Mouse (Mus musculus) kidney, adult 2 months (tissue): ENCODE results near the gene Morn1.

Experiments
- CTCF ChIP-seq: fragments of 200-500 bp; conservative IDR thresholded peaks from 2 replicates; pipeline ENCODE4 v1.5.1; 2011; ENCODE audit warnings: low read depth, mild to moderate bottlenecking, control low read depth, low read length, moderate library complexity, mixed read lengths; ENCODE audit not compliant: insufficient read depth, insufficient read length
- POLR2A ChIP-seq: fragments of 200-500 bp; IDR thresholded peaks from one replicate; pipeline ENCODE4 v1.6.1; 2011; ENCODE audit warnings: low read depth, low read length, control low read depth

- TF ChIP-seq CTCF: no peak
- TF ChIP-seq POLR2A: no peak
Measured at GRCm38 (mm10) chr4:155173822-155174785, 87.7 kb downstream of the Morn1 start.
